In genomic region chr4:53238314-53239259, GRCm38 (mm10) we compare ENCODE assay signal across 9 mouse cellular contexts.
DNase-seq lines count a peak whose midpoint lies in the region; ATAC-seq and TF ChIP-seq lines count a peak whose summit lies in the region.
"Had no signal": no experiment of that assay in that cellular context is flagged by ENCODE, and none has a peak within 500 bp of the region (broad histone marks: within the 10 kb centered on the region; RNA-seq: fewer than 3 reads in every experiment).

No protein-coding gene starts in this region.

- no peak overlapping the region for H3K4me3 ChIP-seq in lung, embryonic 16.5 days (ENCODE audit: low read length)
- H3K4me3 ChIP-seq in lung, postnatal 0 days (ENCODE audit: low read depth, low read length), result no peak overlapping the region
- H3K4me3 ChIP-seq in G1E (ENCODE audit: low read depth, low read length), result peak overlapping the region; percentile 39; the same call in 1 of the 2 replicates
- no peak overlapping the region for H3K4me3 ChIP-seq in liver, embryonic 16.5 days (ENCODE audit: low read depth, low read length)
- no peak overlapping the region for H3K4me3 ChIP-seq in forebrain, embryonic 12.5 days (replicated peaks)

- peak; percentile 45; the same call in 1 of the 2 replicates for ATAC-seq in lung, embryonic 16.5 days (ENCODE audit: low read depth)
- no peak for ATAC-seq in lung, postnatal 0 days
- peak; percentile 83 for ATAC-seq in G1E (ENCODE audit: extremely low read depth, insufficient number of reproducible peaks, low FRiP score, poor library complexity, severe bottlenecking)
- peak; percentile 96 for ATAC-seq in common myeloid progenitor, adult 5-6 weeks (replicated peaks; ENCODE audit: low read depth, poor library complexity, severe bottlenecking)
- ATAC-seq in liver, embryonic 16.5 days (ENCODE audit: low read depth), result 0 out of 2 replicates have a peak, but pooled peaks have one; percentile 37
- ATAC-seq in forebrain, embryonic 12.5 days (ENCODE audit: low FRiP score), result no peak

- H3K9ac ChIP-seq in lung, embryonic 16.5 days (ENCODE audit: low read length), result no peak overlapping the region
- H3K9ac ChIP-seq in lung, postnatal 0 days (replicated peaks; ENCODE audit: low read depth), result no peak overlapping the region
- H3K9ac ChIP-seq in liver, embryonic 16.5 days (ENCODE audit: low read depth, low read length), result no peak overlapping the region
- H3K9ac ChIP-seq in forebrain, embryonic 12.5 days, result no peak overlapping the region

- TF ChIP-seq CTCF in lung, postnatal 0 days (IDR thresholded peaks at IDR 0.05), result no peak
- TF ChIP-seq CTCF in G1E (IDR thresholded peaks at IDR 0.05; ENCODE audit: low read depth, low read length), result no peak

- H3K36me3 ChIP-seq in lung, embryonic 16.5 days (ENCODE audit: control insufficient read depth, insufficient read depth, low read length), result no peaks in the 10 kb centered on the region
- no peaks in the 10 kb centered on the region for H3K36me3 ChIP-seq in lung, postnatal 0 days (ENCODE audit: insufficient read depth, low read length)
- H3K36me3 ChIP-seq in G1E (replicated peaks), result no peaks in the 10 kb centered on the region
- H3K36me3 ChIP-seq in liver, embryonic 16.5 days (ENCODE audit: control insufficient read depth, insufficient read depth), result no peaks in the 10 kb centered on the region
- no peaks in the 10 kb centered on the region for H3K36me3 ChIP-seq in forebrain, embryonic 12.5 days (replicated peaks)

- WGBS in lung, embryonic 16.5 days, result 78% methylated on average over 14 of the region's 14 CpGs
- WGBS in lung, postnatal 0 days, result 74% methylated on average over 14 of the region's 14 CpGs
- WGBS in liver, embryonic 16.5 days (ENCODE audit: insufficient replicate concordance), result 58% methylated on average over 14 of the region's 14 CpGs
- WGBS in forebrain, embryonic 12.5 days, result 81% methylated on average over 13 of the region's 14 CpGs

- no peak overlapping the region for H3K27ac ChIP-seq in lung, embryonic 16.5 days (ENCODE audit: low read length)
- no peak overlapping the region for H3K27ac ChIP-seq in lung, postnatal 0 days (ENCODE audit: low read length)
- no peak overlapping the region for H3K27ac ChIP-seq in liver, embryonic 16.5 days (ENCODE audit: low read length)
- no peak overlapping the region for H3K27ac ChIP-seq in forebrain, embryonic 12.5 days
- H3K27ac ChIP-seq: kidney, postnatal 0 days had no signal

- DNase-seq in lung, postnatal 0 days (ENCODE audit: low spot score), result no peak
- DNase-seq in G1E (ENCODE audit: low spot score), result peak; percentile 43
- DNase-seq in left cerebral cortex, adult 11 months (ENCODE audit: low spot score), result no peak
- DNase-seq in spleen, adult 18-20 months, result no peak

- TF ChIP-seq EP300 in lung, postnatal 0 days (IDR thresholded peaks at IDR 0.05), result no peak

- H3K9me3 ChIP-seq in lung, embryonic 16.5 days (ENCODE audit: control insufficient read depth, low read length), result no peaks in the 10 kb centered on the region
- H3K9me3 ChIP-seq in lung, postnatal 0 days (ENCODE audit: low read length), result no peaks in the 10 kb centered on the region
- no peaks in the 10 kb centered on the region for H3K9me3 ChIP-seq in G1E (replicated peaks)
- no peaks in the 10 kb centered on the region for H3K9me3 ChIP-seq in liver, embryonic 16.5 days (replicated peaks; ENCODE audit: control insufficient read depth, low read length)
- no peaks in the 10 kb centered on the region for H3K9me3 ChIP-seq in forebrain, embryonic 12.5 days

- no peaks in the 10 kb centered on the region for H3K27me3 ChIP-seq in lung, embryonic 16.5 days (ENCODE audit: control insufficient read depth, insufficient read depth, low read depth, low read length)
- no peaks in the 10 kb centered on the region for H3K27me3 ChIP-seq in lung, postnatal 0 days (replicated peaks; ENCODE audit: insufficient read depth, low read length)
- H3K27me3 ChIP-seq in G1E (ENCODE audit: insufficient read depth, low read length), result no peaks in the 10 kb centered on the region
- no peaks in the 10 kb centered on the region for H3K27me3 ChIP-seq in liver, embryonic 16.5 days (ENCODE audit: control insufficient read depth, insufficient read depth, low read depth, low read length)
- H3K27me3 ChIP-seq in forebrain, embryonic 12.5 days, result no peaks in the 10 kb centered on the region

- H3K4me1 ChIP-seq in lung, embryonic 16.5 days (replicated peaks; ENCODE audit: control insufficient read depth, insufficient read depth, low read length), result no peaks in the 10 kb centered on the region
- no peaks in the 10 kb centered on the region for H3K4me1 ChIP-seq in lung, postnatal 0 days (ENCODE audit: insufficient read depth, low read depth, low read length)
- H3K4me1 ChIP-seq in G1E (ENCODE audit: insufficient read depth, low read depth, low read length), result peaks cover 61% of the 10 kb centered on the region
- no peaks in the 10 kb centered on the region for H3K4me1 ChIP-seq in liver, embryonic 16.5 days (ENCODE audit: control insufficient read depth, low read depth, low read length)
- no peaks in the 10 kb centered on the region; the same call in 1 of the 2 replicates for H3K4me1 ChIP-seq in forebrain, embryonic 12.5 days

- no peak overlapping the region for H3K4me2 ChIP-seq in lung, embryonic 16.5 days (ENCODE audit: low read depth, low read length)
- H3K4me2 ChIP-seq in lung, postnatal 0 days (replicated peaks; ENCODE audit: low read depth, low read length), result no peak overlapping the region
- H3K4me2 ChIP-seq in liver, embryonic 16.5 days (ENCODE audit: low read depth, low read length), result no peak overlapping the region
- H3K4me2 ChIP-seq in forebrain, embryonic 12.5 days, result no peak overlapping the region

Comparison
In these comparisons a context has a peak if more than half of its experiments do, and no peak if none do; other contexts are left out.
1. ATAC-seq: peak in lung, embryonic 16.5 days (single experiment), G1E (single experiment), common myeloid progenitor, adult 5-6 weeks (single experiment) and liver, embryonic 16.5 days (single experiment); none in lung, postnatal 0 days (single experiment) and forebrain, embryonic 12.5 days (single experiment).